Mouse (Mus musculus) kidney, adult 2 months (tissue): ENCODE results near the gene Ndufv1.

Experiments
- CTCF ChIP-seq: fragments of 200-500 bp; conservative IDR thresholded peaks from 2 replicates; pipeline ENCODE4 v1.5.1; 2011; ENCODE audit warnings: low read depth, mild to moderate bottlenecking, control low read depth, low read length, moderate library complexity, mixed read lengths; ENCODE audit not compliant: insufficient read depth, insufficient read length
- POLR2A ChIP-seq: fragments of 200-500 bp; IDR thresholded peaks from one replicate; pipeline ENCODE4 v1.6.1; 2011; ENCODE audit warnings: low read depth, low read length, control low read depth

DNA sequence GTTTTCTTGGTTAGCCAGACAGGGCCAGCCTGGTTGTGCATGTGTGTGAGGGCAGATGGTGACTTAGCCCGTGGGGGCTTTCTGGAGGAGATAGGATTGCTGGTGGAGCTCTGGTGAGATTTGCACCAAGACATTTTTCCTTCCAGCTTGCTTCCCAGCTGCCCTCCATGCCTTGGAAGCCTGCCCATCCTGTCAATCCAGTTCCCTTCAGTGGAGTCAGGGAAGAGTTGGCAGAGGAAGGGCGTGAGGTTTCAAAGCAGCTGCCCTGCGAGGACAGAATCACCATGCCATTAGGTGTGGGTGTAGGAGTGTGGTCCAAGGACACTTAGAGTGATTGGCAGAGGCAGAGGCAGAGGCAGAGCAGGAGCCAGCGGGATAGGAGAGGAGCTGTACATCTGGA is 54.1 kb downstream of the Ndufv1 start, which contains the start of gene Aldh3b3:
- TF ChIP-seq CTCF (no peak), POLR2A (no peak)
